Mouse (Mus musculus): ENCODE data around the gene Kcnip4.

DNA sequence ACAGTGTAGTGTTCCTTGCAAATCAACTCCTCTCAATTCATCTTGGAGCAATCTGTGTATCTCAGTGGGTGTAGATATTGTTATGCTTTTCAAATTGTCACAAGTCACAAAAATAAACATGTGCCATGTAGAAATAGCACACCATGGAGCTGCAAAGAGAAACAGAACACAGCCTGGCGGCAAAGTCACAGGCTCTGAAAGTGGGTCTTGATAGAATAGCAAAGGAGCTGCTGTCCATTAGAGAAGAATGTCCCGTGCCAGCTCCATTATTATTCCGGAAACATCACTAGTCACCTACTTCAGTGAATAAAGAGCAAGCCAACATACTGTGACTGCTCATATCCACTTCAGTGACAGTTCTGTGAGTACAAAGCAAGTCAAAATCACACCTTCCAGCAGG is 232.9 kb downstream of the Kcnip4 start:
- TF ChIP-seq CTCF (IDR thresholded peaks at IDR 0.05; ENCODE audit: extremely low read depth, insufficient read length, insufficient replicate concordance, low read depth, low read length) (no peak), POLR2A (IDR thresholded peaks at IDR 0.05; ENCODE audit: low read depth, low read length) (no peak)

All from small intestine, adult 2 months (tissue).